Comparison of ENCODE assay signal across 23 mouse cellular contexts in the genomic region with DNA sequence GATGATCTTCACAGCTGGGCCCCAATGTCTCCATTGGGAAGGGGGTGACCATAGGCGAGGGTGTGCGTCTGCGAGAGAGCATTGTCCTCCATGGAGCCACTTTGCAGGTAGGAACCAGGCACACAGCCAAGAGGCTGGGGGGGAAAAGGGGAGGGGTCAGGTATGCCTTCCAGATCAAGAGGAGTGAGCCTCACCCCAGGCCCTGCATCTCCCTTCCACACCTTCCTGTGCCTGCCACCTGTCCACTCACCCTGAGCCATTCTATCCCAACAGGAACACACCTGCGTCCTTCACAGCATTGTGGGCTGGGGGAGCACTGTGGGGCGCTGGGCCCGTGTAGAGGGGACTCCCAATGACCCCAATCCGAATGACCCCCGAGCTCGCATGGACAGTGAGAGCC. TPM values are rescaled to one million over a fixed set of nuclear protein-coding genes. Genes with fewer than 3 reads are reported as not detected.
A peak's percentile ranks its signal among the peaks of the same experiment; 100 is the strongest.
DNase-seq lines count a peak whose midpoint lies in the region; ATAC-seq and TF ChIP-seq lines count a peak whose summit lies in the region.
"Had no signal": no experiment of that assay in that cellular context is flagged by ENCODE, and none has a peak within 500 bp of the region (broad histone marks: within the 10 kb centered on the region; RNA-seq: fewer than 3 reads in every experiment).

No protein-coding gene starts in this region.

- TF ChIP-seq CTCF in intestine, postnatal 0 days (IDR thresholded peaks at IDR 0.05; ENCODE audit: low read depth) = no peak

- peaks cover 5% of the 10 kb centered on the region; the same call in 1 of the 2 replicates for H3K27me3 ChIP-seq in kidney, embryonic 16.5 days (ENCODE audit: insufficient read depth, low read length)
- peaks cover 42% of the 10 kb centered on the region for H3K27me3 ChIP-seq in embryonic facial prominence, embryonic 10.5 days (replicated peaks; ENCODE audit: low read depth, poor library complexity, severe bottlenecking)
- H3K27me3 ChIP-seq in midbrain, embryonic 14.5 days (ENCODE audit: control insufficient read depth, insufficient read depth, low read length) = no peaks in the 10 kb centered on the region
- H3K27me3 ChIP-seq in intestine, postnatal 0 days (replicated peaks; ENCODE audit: control insufficient read depth, insufficient read depth, low read length) = peaks cover 14% of the 10 kb centered on the region
- H3K27me3 ChIP-seq: Patski had no signal

- H3K4me1 ChIP-seq in kidney, embryonic 16.5 days (ENCODE audit: insufficient read depth, low read length) = peaks cover 53% of the 10 kb centered on the region
- H3K4me1 ChIP-seq in embryonic facial prominence, embryonic 10.5 days = peaks cover 77% of the 10 kb centered on the region
- H3K4me1 ChIP-seq in midbrain, embryonic 14.5 days (ENCODE audit: control insufficient read depth, insufficient read depth, low read length) = peaks cover 53% of the 10 kb centered on the region
- peaks cover 4% of the 10 kb centered on the region for H3K4me1 ChIP-seq in intestine, postnatal 0 days (replicated peaks; ENCODE audit: control insufficient read depth, insufficient read depth, low read length)

- WGBS in kidney, embryonic 16.5 days = 80% methylated on average over 9 of the region's 9 CpGs
- WGBS in embryonic facial prominence, embryonic 10.5 days = 88% methylated on average over 9 of the region's 9 CpGs
- WGBS in midbrain, embryonic 14.5 days = 79% methylated on average over 9 of the region's 9 CpGs
- WGBS in intestine, postnatal 0 days = 84% methylated on average over 9 of the region's 9 CpGs

- H3K27ac ChIP-seq in kidney, embryonic 16.5 days (ENCODE audit: low read length) = no peak overlapping the region
- peak overlapping the region; percentile 78; the same call in 1 of the 2 replicates for H3K27ac ChIP-seq in embryonic facial prominence, embryonic 10.5 days (replicated peaks)
- peak overlapping the region; percentile 90 for H3K27ac ChIP-seq in midbrain, embryonic 14.5 days (replicated peaks; ENCODE audit: low read depth, low read length)
- H3K27ac ChIP-seq in intestine, postnatal 0 days (ENCODE audit: low read depth, low read length) = no peak overlapping the region
- H3K27ac ChIP-seq: intestine, embryonic 15.5 days; limb, embryonic 13.5 days; liver, embryonic 15.5 days; stomach, embryonic 15.5 days had no signal

- peaks cover 5% of the 10 kb centered on the region; the same call in 1 of the 2 replicates for H3K36me3 ChIP-seq in kidney, embryonic 16.5 days (ENCODE audit: insufficient read depth, low read length)
- peaks cover 24% of the 10 kb centered on the region for H3K36me3 ChIP-seq in embryonic facial prominence, embryonic 10.5 days (replicated peaks)
- no peaks in the 10 kb centered on the region for H3K36me3 ChIP-seq in midbrain, embryonic 14.5 days (ENCODE audit: control insufficient read depth, insufficient read depth, low read length)
- peaks cover 33% of the 10 kb centered on the region; the same call in 1 of the 2 replicates for H3K36me3 ChIP-seq in intestine, postnatal 0 days (ENCODE audit: control insufficient read depth, insufficient read depth)
- H3K36me3 ChIP-seq: forebrain, embryonic 15.5 days had no signal

- no peak for ATAC-seq in kidney, embryonic 16.5 days (ENCODE audit: low FRiP score, low TSS enrichment)
- ATAC-seq in midbrain, embryonic 14.5 days (ENCODE audit: low FRiP score, low TSS enrichment) = no peak
- ATAC-seq in intestine, postnatal 0 days = no peak
- ATAC-seq: activated CD4-positive, CD25-positive, alpha-beta regulatory T cell, adult 4 months; forebrain, embryonic 15.5 days; intestine, embryonic 15.5 days; Patski had no signal

- DNase-seq in kidney, postnatal 14 days = no peak
- peak; percentile 86 for DNase-seq in cerebellum, adult 9-10 months
- DNase-seq in embryonic facial prominence, embryonic 10.5 days (ENCODE audit: low spot score) = no peak
- DNase-seq in midbrain, embryonic 14.5 days = no peak
- no peak for DNase-seq in left cerebral cortex, postnatal 4 days
- DNase-seq: adrenal gland, postnatal 25 days; embryo, embryonic 11 days; gastrocnemius, postnatal 36 days; heart, postnatal 14 days; lung, postnatal 10 days had no signal

- H3K4me3 ChIP-seq in kidney, embryonic 16.5 days (ENCODE audit: low read length) = no peak overlapping the region
- no peak overlapping the region for H3K4me3 ChIP-seq in embryonic facial prominence, embryonic 10.5 days
- no peak overlapping the region for H3K4me3 ChIP-seq in midbrain, embryonic 14.5 days (replicated peaks; ENCODE audit: low read depth, low read length)
- H3K4me3 ChIP-seq in intestine, postnatal 0 days (ENCODE audit: low read depth, low read length) = no peak overlapping the region
- H3K4me3 ChIP-seq: forebrain, embryonic 15.5 days; intestine, embryonic 15.5 days; kidney, embryonic 15.5 days; layer of hippocampus, adult 2 months; limb, embryonic 13.5 days; liver, embryonic 15.5 days; stomach, embryonic 15.5 days had no signal

- H3K4me2 ChIP-seq in kidney, embryonic 16.5 days (replicated peaks; ENCODE audit: low read depth, low read length) = no peak overlapping the region
- H3K4me2 ChIP-seq in midbrain, embryonic 14.5 days (ENCODE audit: low read length) = no peak overlapping the region
- H3K4me2 ChIP-seq in intestine, postnatal 0 days (replicated peaks; ENCODE audit: low read depth) = no peak overlapping the region
- H3K4me2 ChIP-seq: intestine, embryonic 15.5 days; kidney, embryonic 15.5 days; limb, embryonic 13.5 days; liver, embryonic 15.5 days; stomach, embryonic 15.5 days had no signal

- H3K9me3 ChIP-seq in kidney, embryonic 16.5 days (ENCODE audit: low read length) = no peaks in the 10 kb centered on the region
- no peaks in the 10 kb centered on the region for H3K9me3 ChIP-seq in embryonic facial prominence, embryonic 10.5 days
- H3K9me3 ChIP-seq in midbrain, embryonic 14.5 days (ENCODE audit: control insufficient read depth, low read length) = no peaks in the 10 kb centered on the region
- no peaks in the 10 kb centered on the region for H3K9me3 ChIP-seq in intestine, postnatal 0 days (ENCODE audit: control insufficient read depth)
- H3K9me3 ChIP-seq: forebrain, embryonic 15.5 days; intestine, embryonic 15.5 days; kidney, embryonic 15.5 days; limb, embryonic 13.5 days; liver, embryonic 15.5 days; stomach, embryonic 15.5 days had no signal

- intact Hi-C loops in left cerebral cortex, postnatal 4 days (cut with DNase I) = no loop called here

- H3K9ac ChIP-seq in kidney, embryonic 16.5 days (replicated peaks; ENCODE audit: low read length) = peak overlapping the region; percentile 40; the same call in 1 of the 2 replicates
- H3K9ac ChIP-seq in midbrain, embryonic 14.5 days (replicated peaks; ENCODE audit: low read length) = no peak overlapping the region
- H3K9ac ChIP-seq in intestine, postnatal 0 days (ENCODE audit: low read depth, low read length) = no peak overlapping the region
- H3K9ac ChIP-seq: forebrain, embryonic 15.5 days; intestine, embryonic 15.5 days; kidney, embryonic 15.5 days; limb, embryonic 13.5 days; liver, embryonic 15.5 days; stomach, embryonic 15.5 days had no signal

RNA-seq across cellular contexts. Expression of a gene that starts 6.4 kb away (rescaled TPM):
- 91.4 and 91.6 TPM in 2 replicates for polyA plus RNA-seq in kidney, embryonic 16.5 days (2015; fragmentation: Nextera tagmentation; extraction: Ambion mirVana)
- polyA plus RNA-seq in embryonic facial prominence, embryonic 10.5 days (2016; fragmentation: Nextera tagmentation; extraction: Ambion mirVana) = 57.1 and 61.3 TPM in 2 replicates
- 75.7 and 75.9 TPM in 2 replicates for polyA plus RNA-seq in midbrain, embryonic 14.5 days (2014; fragmentation: Nextera tagmentation; extraction: Ambion mirVana)
- 121 and 124 TPM in 2 replicates for polyA plus RNA-seq in intestine, postnatal 0 days (2015; fragmentation: Nextera tagmentation; extraction: Ambion mirVana)
- 10 to 100 TPM; 47.9 to 60.5 TPM for total RNA-seq in left cerebral cortex, postnatal 4 days (2021)

RNA-seq across cellular contexts. Expression of a gene that starts 8.1 kb away (rescaled TPM):
- 1.00 and 1.5 TPM in 2 replicates for polyA plus RNA-seq in kidney, embryonic 16.5 days (2015; fragmentation: Nextera tagmentation; extraction: Ambion mirVana)
- polyA plus RNA-seq in embryonic facial prominence, embryonic 10.5 days (2016; fragmentation: Nextera tagmentation; extraction: Ambion mirVana) = 2.1 and 2.4 TPM in 2 replicates
- polyA plus RNA-seq in midbrain, embryonic 14.5 days (2014; fragmentation: Nextera tagmentation; extraction: Ambion mirVana) = 16.6 and 34.3 TPM in 2 replicates
- 0.97 and 1.2 TPM in 2 replicates for polyA plus RNA-seq in intestine, postnatal 0 days (2015; fragmentation: Nextera tagmentation; extraction: Ambion mirVana)
- total RNA-seq in left cerebral cortex, postnatal 4 days (2021) = 10 to 100 TPM in 1 of 2 experiments, 1 to 10 TPM in 1; 8.6 to 10.2 TPM
- total RNA-seq: gastrocnemius, postnatal 36 days; heart, postnatal 14 days; megakaryocyte-erythroid progenitor cell, adult 5-6 weeks had no signal
- polyA plus RNA-seq: activated CD4-positive, CD25-positive, alpha-beta regulatory T cell, adult 4 months; thymus, postnatal 0 days had no signal

RNA-seq across cellular contexts. Expression of a gene that starts 36.9 kb away (rescaled TPM):
- polyA plus RNA-seq in kidney, embryonic 16.5 days (2015; fragmentation: Nextera tagmentation; extraction: Ambion mirVana) = 37.9 and 38.6 TPM in 2 replicates
- 25.3 and 27.0 TPM in 2 replicates for polyA plus RNA-seq in embryonic facial prominence, embryonic 10.5 days (2016; fragmentation: Nextera tagmentation; extraction: Ambion mirVana)
- 39.7 and 44.2 TPM in 2 replicates for polyA plus RNA-seq in midbrain, embryonic 14.5 days (2014; fragmentation: Nextera tagmentation; extraction: Ambion mirVana)
- 21.8 and 22.3 TPM in 2 replicates for polyA plus RNA-seq in intestine, postnatal 0 days (2015; fragmentation: Nextera tagmentation; extraction: Ambion mirVana)
- 10 to 100 TPM; 61.3 to 67.7 TPM for total RNA-seq in left cerebral cortex, postnatal 4 days (2021)

RNA-seq across cellular contexts. Expression of a gene that starts 37.2 kb away (rescaled TPM):
- polyA plus RNA-seq in kidney, embryonic 16.5 days (2015; fragmentation: Nextera tagmentation; extraction: Ambion mirVana) = 0.77 and 0.99 TPM in 2 replicates
- 3.3 and 3.5 TPM in 2 replicates for polyA plus RNA-seq in embryonic facial prominence, embryonic 10.5 days (2016; fragmentation: Nextera tagmentation; extraction: Ambion mirVana)
- polyA plus RNA-seq in midbrain, embryonic 14.5 days (2014; fragmentation: Nextera tagmentation; extraction: Ambion mirVana) = 42.9 and 55.9 TPM in 2 replicates
- polyA plus RNA-seq in intestine, postnatal 0 days (2015; fragmentation: Nextera tagmentation; extraction: Ambion mirVana) = 1.3 and 1.6 TPM in 2 replicates
- 10 to 100 TPM; 41.8 to 43.5 TPM for total RNA-seq in left cerebral cortex, postnatal 4 days (2021)
- total RNA-seq: megakaryocyte-erythroid progenitor cell, adult 5-6 weeks had no signal

Comparison
In these comparisons a context has a peak if more than half of its experiments do, and no peak if none do; other contexts are left out.
1. H3K27ac ChIP-seq: peak in embryonic facial prominence, embryonic 10.5 days (single experiment) and midbrain, embryonic 14.5 days (single experiment); none in kidney, embryonic 16.5 days (single experiment) and intestine, postnatal 0 days (single experiment).